Mouse (Mus musculus) right cerebral cortex, adult 18-20 months (tissue): ENCODE data around the gene Neurl1a.
A peak's percentile ranks its signal among the peaks of the same experiment; 100 is the strongest.

Experiments used
- DNase-seq: peaks from one replicate; pipeline ENCODE4 v3.0.0; 2022; ENCODE audit warnings: mixed read lengths

The Neurl1a gene

GRCm38 (mm10) chr19:47248906-47249568 is 70.4 kb downstream of the Neurl1a start:
- no peak for DNase-seq

GRCm38 (mm10) chr19:47250931-47251330 is 72.3 kb downstream of the Neurl1a start:
- DNase-seq, result no peak

GRCm38 (mm10) chr19:47253053-47253628 is 74.5 kb downstream of the Neurl1a start:
- DNase-seq, result no peak

- no peak for DNase-seq
Observed at GRCm38 (mm10) chr19:47255036-47255435, 76.4 kb downstream of the Neurl1a start.

- no peak for DNase-seq
Observed at GRCm38 (mm10) chr19:47255919-47256318, 77.3 kb downstream of the Neurl1a start.

- DNase-seq, result no peak
Observed at GRCm38 (mm10) chr19:47259581-47259980, 81.0 kb downstream of the Neurl1a start.

GRCm38 (mm10) chr19:47261196-47261595 is 82.6 kb downstream of the Neurl1a start:
- peak; percentile 77 for DNase-seq

GRCm38 (mm10) chr19:47263621-47264020 is 85.0 kb downstream of the Neurl1a start:
- no peak for DNase-seq

- DNase-seq, result peak; percentile 71
Observed at GRCm38 (mm10) chr19:47264322-47265092, 85.9 kb downstream of the Neurl1a start.

- no peak for DNase-seq
Observed at GRCm38 (mm10) chr19:47266070-47266801, 87.6 kb downstream of the Neurl1a start.

GRCm38 (mm10) chr19:47267066-47267465 is 88.4 kb downstream of the Neurl1a start:
- no peak for DNase-seq

GRCm38 (mm10) chr19:47269729-47270128 is 91.1 kb downstream of the Neurl1a start:
- no peak for DNase-seq

- no peak for DNase-seq
Observed at GRCm38 (mm10) chr19:47270520-47270919, 91.9 kb downstream of the Neurl1a start.

GRCm38 (mm10) chr19:47276730-47277129 is 98.1 kb downstream of the Neurl1a start:
- peak; percentile 78 for DNase-seq

GRCm38 (mm10) chr19:47279372-47279771 is 100.8 kb downstream of the Neurl1a start:
- DNase-seq, result no peak

GRCm38 (mm10) chr19:47279788-47280532 is 101.3 kb downstream of the Neurl1a start:
- peak; percentile 91 for DNase-seq

- DNase-seq, result peak; percentile 58
Observed at GRCm38 (mm10) chr19:47280894-47281293, 102.3 kb downstream of the Neurl1a start.

GRCm38 (mm10) chr19:47282050-47282454 is 103.4 kb downstream of the Neurl1a start:
- DNase-seq, result peak; percentile 49

GRCm38 (mm10) chr19:47282688-47283215 is 104.1 kb downstream of the Neurl1a start:
- DNase-seq, result no peak

GRCm38 (mm10) chr19:47285581-47285980 is 107.0 kb downstream of the Neurl1a start:
- DNase-seq, result no peak

- no peak for DNase-seq
Observed at GRCm38 (mm10) chr19:47286886-47287450, 108.3 kb downstream of the Neurl1a start.
